Mouse (Mus musculus): ENCODE measurements around the gene Tnfrsf1a.

Gene Tnfrsf1a

DNA sequence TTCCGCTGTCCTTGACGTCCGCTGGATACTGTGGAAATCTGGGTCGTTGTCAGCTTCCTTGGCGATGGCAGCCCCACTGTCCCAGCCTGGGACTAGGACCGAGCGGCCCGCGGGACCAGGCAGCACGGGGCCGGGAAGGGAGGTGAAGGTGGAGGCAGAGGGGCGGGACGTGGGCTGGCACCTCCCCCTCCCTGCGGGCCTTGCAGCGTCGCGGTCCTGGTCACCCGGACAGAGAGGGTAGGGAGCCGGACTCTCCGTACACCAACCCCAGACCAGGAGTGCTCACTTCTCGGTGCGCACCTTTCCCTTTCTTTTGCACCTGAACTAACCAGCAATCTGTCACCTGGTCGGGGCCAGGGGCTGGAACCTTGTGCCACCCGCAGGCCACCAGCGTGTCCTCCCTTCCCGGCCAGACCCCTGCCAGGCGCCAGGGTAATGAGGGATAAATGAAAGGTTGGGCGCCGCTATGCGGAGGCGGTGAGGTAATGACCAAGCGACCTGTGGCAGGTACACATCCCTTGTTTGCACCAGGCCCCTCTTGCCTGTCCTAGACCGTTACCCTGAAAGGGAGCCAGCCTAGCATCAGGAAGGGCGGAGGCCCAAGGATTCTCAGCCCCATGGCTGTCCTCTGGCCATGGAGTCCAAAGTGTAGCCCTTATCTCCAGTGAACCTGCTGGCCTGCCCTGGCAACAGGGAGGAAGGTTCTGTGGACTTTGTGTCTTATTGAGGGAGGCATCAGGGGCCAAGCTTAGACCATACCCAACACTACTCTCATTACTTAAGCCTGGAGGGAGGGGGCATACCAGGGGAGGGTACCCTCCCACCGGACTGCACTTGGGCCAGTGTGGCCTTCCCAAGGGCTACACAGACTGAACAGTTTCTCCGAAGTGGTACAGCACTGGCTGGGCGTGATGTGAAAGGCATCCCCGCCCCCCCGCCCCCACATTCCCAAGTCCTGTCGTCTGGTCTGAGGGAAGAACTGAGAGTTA lies 31.5 kb downstream of the Tnfrsf1a start, which contains the start of gene Plekhg6:
Gene Plekhg6, minus strand, starts transcription at position 422 of the 989 bp plus-strand sequence.
- in situ Hi-C loops (cut with MboI; ENCODE audit: low sequenced_read_pairs), result no loop called here

GRCm38 (mm10) chr6:125382024-125382423 lies 32.9 kb downstream of the Tnfrsf1a start:
- in situ Hi-C loops (cut with MboI; ENCODE audit: low sequenced_read_pairs), result no loop called here

DNA sequence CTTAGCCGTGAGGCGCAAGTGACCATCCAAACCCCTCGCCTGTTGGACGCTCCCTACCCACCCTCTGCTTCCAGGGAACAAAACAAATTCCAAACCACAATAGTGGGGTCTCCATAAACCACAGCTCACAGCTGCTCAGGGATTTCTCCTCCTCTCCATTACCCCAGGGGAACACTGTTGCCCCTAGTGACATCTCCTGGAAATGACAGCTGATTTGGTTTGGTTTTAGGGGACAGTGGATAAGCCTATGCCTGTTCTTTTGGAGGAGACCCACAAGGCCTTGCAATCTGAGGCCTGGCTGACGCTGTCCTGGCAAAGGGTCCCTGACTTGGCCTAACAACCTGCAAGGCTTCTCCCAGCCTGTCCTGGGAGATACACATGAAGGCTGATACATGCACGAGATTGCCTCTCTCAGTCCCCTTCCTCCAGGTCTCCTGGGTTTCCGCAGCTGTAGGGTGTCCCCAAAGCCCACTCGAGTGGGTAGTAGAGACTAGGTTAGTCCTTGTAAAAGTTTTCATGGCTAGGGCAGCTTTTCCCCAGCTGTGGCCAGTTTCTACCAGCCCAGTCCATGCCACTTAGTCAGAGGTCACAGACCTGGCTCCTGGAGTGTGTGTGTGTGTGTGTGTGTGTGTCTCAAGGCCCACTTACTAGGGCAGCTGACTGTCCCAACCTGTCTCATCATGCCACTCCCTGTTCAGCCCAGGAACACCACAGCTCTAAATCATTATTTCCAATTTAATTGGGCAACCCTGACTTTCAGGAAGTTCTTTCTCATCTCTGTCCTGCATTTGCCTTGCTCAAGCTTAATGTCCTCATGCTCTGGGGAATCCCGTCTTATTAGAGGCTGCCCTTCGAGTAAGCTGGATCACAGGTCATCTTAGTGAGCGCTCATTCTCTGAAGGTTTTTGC lies 36.2 kb downstream of the Tnfrsf1a start:
- in situ Hi-C loops (cut with MboI; ENCODE audit: low sequenced_read_pairs), result no loop called here

DNA sequence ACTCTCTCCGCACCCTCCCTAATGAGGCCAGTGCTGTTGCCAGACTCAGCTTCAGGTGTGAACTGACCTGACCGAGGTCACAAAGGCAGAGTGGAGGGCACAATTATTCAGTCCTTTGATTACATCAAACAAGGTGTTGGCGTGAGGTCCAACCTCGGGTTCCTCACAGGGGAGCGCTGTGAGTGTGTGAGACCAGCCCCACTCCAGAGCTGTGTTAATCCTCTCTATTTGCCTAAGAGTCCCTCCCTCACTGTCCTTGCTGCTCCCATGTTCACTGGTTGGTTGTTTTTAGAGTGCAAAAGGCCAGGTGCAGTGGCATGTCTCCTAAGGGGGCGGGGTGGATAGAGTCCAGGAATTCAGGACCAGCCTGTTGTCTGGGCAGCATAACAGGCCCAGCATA lies 36.9 kb downstream of the Tnfrsf1a start:
- in situ Hi-C loops (cut with MboI; ENCODE audit: low sequenced_read_pairs), result no loop called here

DNA sequence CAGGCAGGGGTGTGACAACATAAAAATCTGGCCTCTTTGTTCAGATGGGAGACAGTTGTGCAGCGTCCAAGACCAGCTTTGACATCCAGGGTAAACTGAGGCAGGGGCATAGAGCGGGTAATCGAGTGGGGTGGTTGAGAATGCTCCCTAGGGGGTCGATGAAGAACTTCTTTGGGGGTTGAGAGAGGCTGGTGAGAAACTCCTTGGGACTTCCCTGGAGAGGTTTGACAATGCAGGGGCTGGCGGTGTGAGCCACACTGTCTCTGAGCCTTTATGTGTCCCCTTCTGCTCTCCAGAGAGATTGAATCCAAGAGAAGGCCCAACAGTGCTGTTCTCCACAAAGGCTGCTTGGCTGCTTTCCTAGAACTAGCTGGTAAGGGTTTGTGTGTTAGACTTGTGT lies 40.7 kb downstream of the Tnfrsf1a start:
- in situ Hi-C loops (cut with MboI; ENCODE audit: low sequenced_read_pairs), result no loop called here

DNA sequence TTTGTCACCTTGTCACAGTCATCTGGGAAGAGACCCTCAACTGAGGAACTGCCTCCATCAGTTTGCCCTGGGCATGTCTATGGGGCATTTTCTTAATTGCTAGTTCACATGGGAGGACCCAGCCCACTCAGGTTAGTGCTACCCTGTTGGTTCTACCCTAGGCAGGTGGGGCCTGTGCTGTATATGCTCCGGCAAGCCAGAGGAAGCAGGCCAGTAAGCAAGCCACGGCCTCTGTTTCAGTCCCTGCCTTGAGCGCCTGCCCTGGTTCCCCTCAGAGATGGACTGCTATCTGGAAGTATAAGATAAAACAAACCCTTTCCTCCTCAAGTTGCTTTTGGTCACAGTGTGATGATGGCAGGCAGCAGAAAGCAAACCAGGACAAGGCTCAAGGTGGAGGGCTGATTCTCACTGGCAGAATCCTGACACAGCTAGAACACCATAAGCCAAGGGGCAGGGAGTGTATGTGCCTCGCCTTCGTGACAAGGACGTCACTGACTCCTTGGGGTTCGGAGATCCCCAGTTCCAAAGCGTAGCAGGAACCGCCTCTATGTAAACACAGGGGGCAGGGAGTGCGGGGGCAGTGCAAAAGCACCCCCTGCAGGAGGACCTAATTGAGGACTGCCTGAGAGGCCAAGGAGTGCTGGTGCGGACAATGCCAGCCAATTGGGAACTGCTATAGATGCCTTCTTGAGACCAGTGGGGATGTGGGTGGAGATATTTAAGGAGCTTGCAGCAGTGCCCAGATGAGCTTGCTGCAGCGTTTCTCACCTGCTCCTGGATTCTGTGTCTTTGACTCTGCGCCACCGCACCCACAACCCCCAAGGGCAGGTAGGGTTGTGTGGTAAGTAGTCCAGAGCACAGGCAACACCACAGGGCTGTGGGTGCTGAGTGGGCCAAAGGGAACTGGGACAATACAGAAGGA lies 56.6 kb downstream of the Tnfrsf1a start:
- in situ Hi-C loops (cut with MboI; ENCODE audit: low sequenced_read_pairs), result no loop called here

- in situ Hi-C loops (cut with MboI; ENCODE audit: low sequenced_read_pairs), result no loop called here
These were observed 58.1 kb downstream of the Tnfrsf1a start for GRCm38 (mm10) chr6:125407224-125407623.

DNA sequence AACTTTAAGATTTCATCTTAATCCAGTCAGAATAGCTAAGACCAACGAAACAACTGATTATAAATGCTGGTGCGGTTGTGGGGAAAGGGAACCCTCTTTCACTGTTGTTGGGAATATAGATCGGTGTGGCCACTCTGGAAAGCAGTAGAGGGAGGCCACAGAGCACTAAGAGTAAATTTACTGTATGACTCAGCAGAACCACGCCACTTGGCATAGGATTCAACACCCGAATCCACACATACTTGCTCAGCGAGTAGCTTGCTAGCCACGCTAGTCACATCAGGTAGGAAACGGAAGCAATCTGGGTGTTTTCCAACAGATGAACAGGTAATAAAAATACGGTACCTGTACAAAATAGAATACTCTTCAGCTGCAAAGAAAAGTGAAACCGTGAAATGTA lies 58.5 kb downstream of the Tnfrsf1a start:
- in situ Hi-C loops (cut with MboI; ENCODE audit: low sequenced_read_pairs), result no loop called here

GRCm38 (mm10) chr6:125410551-125410950 lies 61.4 kb downstream of the Tnfrsf1a start:
- in situ Hi-C loops (cut with MboI; ENCODE audit: low sequenced_read_pairs), result no loop called here

DNA sequence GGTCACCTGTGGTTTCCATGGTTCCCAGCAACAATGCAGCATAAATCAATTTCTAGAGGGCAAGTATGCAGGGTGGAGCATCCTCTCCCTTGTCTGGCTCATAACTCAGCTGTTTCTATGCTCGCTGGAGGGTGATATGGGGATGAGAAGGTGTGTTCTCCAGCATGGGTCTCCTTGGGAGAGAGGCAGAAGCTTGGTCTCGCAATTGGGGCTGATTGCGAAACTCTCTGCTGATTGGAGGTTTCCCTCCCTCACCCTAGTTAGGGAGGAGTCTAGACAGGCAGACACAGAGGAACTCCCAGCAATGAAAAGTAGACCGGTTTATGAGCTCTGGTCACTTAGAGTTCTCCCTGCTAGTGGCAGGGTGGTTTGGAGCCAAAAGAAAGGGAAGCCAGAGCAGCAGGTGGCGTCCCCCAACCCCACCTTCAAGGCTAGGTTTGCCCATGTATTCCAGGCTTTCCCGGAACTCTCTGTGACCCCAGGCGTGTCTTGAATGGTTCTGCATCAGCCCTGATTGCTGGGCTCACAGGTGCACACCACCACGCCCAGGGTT lies 61.9 kb downstream of the Tnfrsf1a start:
- in situ Hi-C loops (cut with MboI; ENCODE audit: low sequenced_read_pairs), result no loop called here

DNA sequence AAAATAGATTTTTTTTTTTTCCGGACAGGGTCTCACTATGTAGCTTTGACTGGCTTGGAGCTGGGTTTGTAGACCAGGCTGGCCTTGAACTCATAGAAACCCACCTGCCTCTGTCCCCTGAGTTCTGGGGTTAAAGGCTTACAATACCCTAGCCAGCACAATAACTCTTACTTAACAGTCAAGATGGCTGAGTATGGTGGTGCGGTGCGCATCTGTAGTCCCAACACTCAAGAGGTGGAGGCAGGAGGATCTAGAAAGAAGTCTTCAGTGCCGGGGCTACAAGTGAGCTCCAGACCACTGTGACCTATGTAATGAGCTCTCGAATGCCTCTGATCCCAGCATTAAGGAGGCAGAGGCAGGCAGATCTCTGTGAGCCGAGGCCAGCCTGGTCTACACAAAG lies 62.5 kb downstream of the Tnfrsf1a start:
- in situ Hi-C loops (cut with MboI; ENCODE audit: low sequenced_read_pairs), result no loop called here

Data from CH12F3 (cell line).